ENCODE assay signal across 11 mouse cellular contexts in the genomic region with DNA sequence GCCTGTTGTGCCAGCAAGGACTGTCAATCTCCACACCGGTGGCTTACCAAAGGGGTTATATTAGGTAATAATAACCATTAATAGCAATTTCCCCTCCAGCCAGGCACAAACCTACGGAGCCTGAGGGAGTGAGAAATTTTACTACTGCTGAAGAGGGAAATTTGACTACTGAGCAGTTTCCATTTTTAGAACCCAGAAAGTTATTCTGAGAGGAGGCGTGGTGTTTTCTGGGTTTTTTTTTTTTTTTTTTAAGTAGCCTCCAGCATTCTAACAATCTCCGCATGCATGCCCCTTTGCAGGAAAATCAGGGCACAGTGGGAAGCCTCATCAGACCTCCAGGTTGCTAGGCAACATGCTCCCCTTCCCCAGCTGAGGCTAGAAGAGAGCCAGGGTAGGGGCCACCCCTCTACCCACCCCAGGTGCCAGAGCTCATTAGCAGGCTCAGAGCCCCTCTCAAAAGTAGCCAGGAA. TPM values are rescaled to one million over a fixed set of nuclear protein-coding genes. Genes with fewer than 3 reads are reported as not detected.
DNase-seq lines count a peak whose midpoint lies in the region; ATAC-seq lines count a peak whose summit lies in the region.
"Had no signal": no experiment of that assay in that cellular context is flagged by ENCODE, and none has a peak within 500 bp of the region (broad histone marks: within the 10 kb centered on the region; RNA-seq: fewer than 3 reads in every experiment).

No protein-coding gene starts in this region.

- H3K4me2 ChIP-seq in forebrain, embryonic 12.5 days, result no peak overlapping the region
- no peak overlapping the region for H3K4me2 ChIP-seq in limb, embryonic 11.5 days (ENCODE audit: low read depth, severe bottlenecking)
- peak overlapping the region; percentile 2; the same call in 1 of the 2 replicates for H3K4me2 ChIP-seq in neural tube, embryonic 15.5 days

- peak; percentile 94 for ATAC-seq in forebrain, embryonic 12.5 days (ENCODE audit: low FRiP score)
- ATAC-seq in limb, embryonic 11.5 days (ENCODE audit: insufficient number of reproducible peaks, low FRiP score, low TSS enrichment, low read depth), result peak; percentile 76
- ATAC-seq in neural tube, embryonic 15.5 days (ENCODE audit: low FRiP score), result 0 out of 2 replicates have a peak, but pooled peaks have one; percentile 35
- ATAC-seq in granulocyte monocyte progenitor cell, adult 5-6 weeks (replicated peaks; ENCODE audit: poor library complexity, severe bottlenecking), result no peak

- 4% methylated on average over 4 of the region's 4 CpGs for WGBS in forebrain, embryonic 12.5 days
- WGBS in limb, embryonic 11.5 days, result 9% methylated on average over 4 of the region's 4 CpGs
- WGBS in neural tube, embryonic 15.5 days, result 9% methylated on average over 4 of the region's 4 CpGs

- H3K36me3 ChIP-seq in forebrain, embryonic 12.5 days (replicated peaks), result no peaks in the 10 kb centered on the region
- H3K36me3 ChIP-seq in limb, embryonic 11.5 days (ENCODE audit: control insufficient read depth, insufficient read depth, low read length), result no peaks in the 10 kb centered on the region
- H3K36me3 ChIP-seq in neural tube, embryonic 15.5 days, result no peaks in the 10 kb centered on the region

- DNase-seq in left cerebral cortex, postnatal 4 days, result peak; percentile 60
- DNase-seq in left cerebral cortex, postnatal 14 days (ENCODE audit: low spot score in 2 of 2), result no peak
- peak; percentile 67 for DNase-seq in limb, embryonic 11.5 days (ENCODE audit: low spot score)
- DNase-seq in left cerebral cortex, adult 9 months (ENCODE audit: low spot score in 2 of 2), result no peak
- no peak for DNase-seq in testis, postnatal 10 days (ENCODE audit: low spot score)
- DNase-seq: gastrocnemius, postnatal 14 days had no signal

- H3K4me3 ChIP-seq in forebrain, embryonic 12.5 days (replicated peaks), result no peak overlapping the region
- no peak overlapping the region for H3K4me3 ChIP-seq in limb, embryonic 11.5 days (ENCODE audit: low read depth, low read length)
- no peak overlapping the region for H3K4me3 ChIP-seq in neural tube, embryonic 15.5 days (replicated peaks)

- H3K9me3 ChIP-seq in forebrain, embryonic 12.5 days, result no peaks in the 10 kb centered on the region
- H3K9me3 ChIP-seq in limb, embryonic 11.5 days (ENCODE audit: control insufficient read depth, low read length), result no peaks in the 10 kb centered on the region
- H3K9me3 ChIP-seq in neural tube, embryonic 15.5 days (replicated peaks), result no peaks in the 10 kb centered on the region

- H3K4me1 ChIP-seq in forebrain, embryonic 12.5 days, result peaks cover 30% of the 10 kb centered on the region
- H3K4me1 ChIP-seq in limb, embryonic 11.5 days (ENCODE audit: control insufficient read depth, insufficient read depth, low read length), result peaks cover 10% of the 10 kb centered on the region; the same call in 1 of the 2 replicates
- peaks cover 12% of the 10 kb centered on the region for H3K4me1 ChIP-seq in neural tube, embryonic 15.5 days

- H3K27me3 ChIP-seq in forebrain, embryonic 12.5 days, result peaks cover 16% of the 10 kb centered on the region
- no peaks in the 10 kb centered on the region for H3K27me3 ChIP-seq in limb, embryonic 11.5 days (ENCODE audit: control insufficient read depth, insufficient read depth, low read length)
- H3K27me3 ChIP-seq in neural tube, embryonic 15.5 days (replicated peaks), result no peaks in the 10 kb centered on the region

- peak overlapping the region; percentile 75 for H3K27ac ChIP-seq in forebrain, embryonic 12.5 days
- H3K27ac ChIP-seq in limb, embryonic 11.5 days (replicated peaks; ENCODE audit: low read depth, low read length), result peak overlapping the region; percentile 43; the same call in 1 of the 2 replicates
- H3K27ac ChIP-seq in neural tube, embryonic 15.5 days (replicated peaks), result no peak overlapping the region; the same call in 1 of the 2 replicates
- H3K27ac ChIP-seq: liver, embryonic 14.5 days had no signal

- intact Hi-C loops in left cerebral cortex, postnatal 4 days (cut with DNase I), result no loop called here
- intact Hi-C loops in left cerebral cortex, postnatal 14 days (cut with DNase I), result no loop called here

- no peak overlapping the region for H3K9ac ChIP-seq in forebrain, embryonic 12.5 days
- no peak overlapping the region for H3K9ac ChIP-seq in limb, embryonic 11.5 days (ENCODE audit: low read length)
- H3K9ac ChIP-seq in neural tube, embryonic 15.5 days (replicated peaks), result no peak overlapping the region
- H3K9ac ChIP-seq: liver, embryonic 14.5 days had no signal

RNA-seq across cellular contexts. Expression of gene Eps8l3, which starts 43.1 kb away (rescaled TPM):
- not detected for total RNA-seq in left cerebral cortex, postnatal 4 days (2021)
- not detected for total RNA-seq in left cerebral cortex, postnatal 14 days (2021)
- polyA plus RNA-seq in forebrain, embryonic 12.5 days (2016; fragmentation: Nextera tagmentation; extraction: Ambion mirVana), result not detected in 2 replicates
- polyA plus RNA-seq in limb, embryonic 11.5 days (2014; fragmentation: Nextera tagmentation; extraction: Ambion mirVana), result not detected in 2 replicates
- 6.3 TPM in 1 of 2 replicates, not detected in the other for polyA plus RNA-seq in neural tube, embryonic 15.5 days (2015; fragmentation: Nextera tagmentation; extraction: Ambion mirVana)
- not detected in 2 replicates for total RNA-seq in granulocyte monocyte progenitor cell, adult 5-6 weeks (2014; fragmentation: Nextera tagmentation)
- not detected in 2 replicates for total RNA-seq in granulocyte monocyte progenitor cell, adult 5-6 weeks (2017)
- total RNA-seq: gastrocnemius, postnatal 14 days had no signal
- polyA plus RNA-seq: urinary bladder, adult 2 months had no signal

Comparison
In these comparisons a context has a peak if more than half of its experiments do, and no peak if none do; other contexts are left out.
1. DNase-seq: peak in left cerebral cortex, postnatal 4 days (single experiment) and limb, embryonic 11.5 days (single experiment); none in left cerebral cortex, postnatal 14 days (0 of 2), left cerebral cortex, adult 9 months (0 of 2) and testis, postnatal 10 days (single experiment).